Mouse (Mus musculus) heart, postnatal 0 days (tissue): ENCODE data around the gene Gm20431. TPM values are rescaled to one million over a fixed set of nuclear protein-coding genes. Genes with fewer than 3 reads are reported as not detected.

Experiments
- ATAC-seq: fragments of 200-750 bp; cut with Nextera tagmentation; 2 replicates; pipeline ENCODE4 v1.8.0; 2017; ENCODE audit warnings: low read depth, moderate number of reproducible peaks, moderate library complexity; ENCODE audit not compliant: insufficient read depth
- DNase-seq: peaks from one replicate; pipeline ENCODE4 v3.0.0-alpha.2; 2016; ENCODE audit warnings: low spot score
- H3K27ac ChIP-seq: fragments of 300-500 bp; sonication (generic); 2 replicates; pipeline ENCODE4 v1.5.1; 2014; ENCODE audit warnings: low read depth, mild to moderate bottlenecking
- H3K27me3 ChIP-seq: fragments of 300-500 bp; sonication (generic); 2 replicates; pipeline ENCODE4 v1.6.1; 2014; ENCODE audit warnings: low read length, mixed read lengths; ENCODE audit not compliant: control insufficient read depth, insufficient read depth
- H3K36me3 ChIP-seq: fragments of 300-500 bp; sonication (generic); replicated peaks from 2 replicates; pipeline ENCODE4 v1.6.1; 2014; ENCODE audit warnings: low read length, mixed read lengths; ENCODE audit not compliant: control insufficient read depth, insufficient read depth
- H3K4me1 ChIP-seq: fragments of 300-500 bp; sonication (generic); 2 replicates; pipeline ENCODE4 v1.6.1; 2014; ENCODE audit warnings: antibody characterized with exemption; ENCODE audit not compliant: control insufficient read depth, insufficient read depth
- H3K4me2 ChIP-seq: fragments of 300-500 bp; sonication (generic); 2 replicates; pipeline ENCODE4 v1.6.1; 2014; ENCODE audit warnings: low read depth, mild to moderate bottlenecking, low read length, moderate library complexity
- H3K4me3 ChIP-seq: fragments of 300-500 bp; sonication (generic); 2 replicates; pipeline ENCODE4 v1.5.1; 2014; ENCODE audit warnings: low read depth, low read length
- H3K9ac ChIP-seq: fragments of 300-500 bp; sonication (generic); replicated peaks from 2 replicates; pipeline ENCODE4 v1.6.1; 2014; ENCODE audit warnings: low read depth, low read length, mixed read lengths
- H3K9me3 ChIP-seq: fragments of 300-500 bp; sonication (generic); replicated peaks from 2 replicates; pipeline ENCODE4 v1.6.1; 2016; ENCODE audit warnings: low read length; ENCODE audit not compliant: control insufficient read depth
- CTCF ChIP-seq: IDR thresholded peaks from 2 replicates; pipeline ENCODE4 v1.5.1; 2016; ENCODE audit warnings: antibody characterized with exemption, control low read depth, low read depth
- EP300 ChIP-seq: IDR thresholded peaks from 2 replicates; pipeline ENCODE4 v1.6.1; 2016; ENCODE audit warnings: antibody characterized with exemption, low read depth
- WGBS: fragments of 180-500 bp; shearing (Covaris S2); extraction: QIAGEN DNeasy Blood & Tissue Kit; methylation state at CpG from one replicate; pipeline ENCODE4 v1.1.7; 2014; 5-methylcytosine and 5-hydroxymethylcytosine counted together
- polyA plus RNA-seq: library from polyadenylated mRNA; unstranded; fragments of >200 nt; fragmentation: Nextera tagmentation; extraction: Ambion mirVana; gene quantifications from 2 replicates; pipeline ENCODE4 v1.2.1, GENCODE M21; 2015
- total RNA-seq: library from RNA; depleted of rRNA; stranded (reverse); fragments of >200 nt; gene quantifications from 2 replicates; pipeline ENCODE4 v1.2.3, GENCODE M21; 2014; ENCODE audit warnings: low replicate concordance

Gm20431 gene
- total and polyA plus RNA-seq, 2 experiments from 2014 or later, result 5.1 to 5.8 TPM

DNA sequence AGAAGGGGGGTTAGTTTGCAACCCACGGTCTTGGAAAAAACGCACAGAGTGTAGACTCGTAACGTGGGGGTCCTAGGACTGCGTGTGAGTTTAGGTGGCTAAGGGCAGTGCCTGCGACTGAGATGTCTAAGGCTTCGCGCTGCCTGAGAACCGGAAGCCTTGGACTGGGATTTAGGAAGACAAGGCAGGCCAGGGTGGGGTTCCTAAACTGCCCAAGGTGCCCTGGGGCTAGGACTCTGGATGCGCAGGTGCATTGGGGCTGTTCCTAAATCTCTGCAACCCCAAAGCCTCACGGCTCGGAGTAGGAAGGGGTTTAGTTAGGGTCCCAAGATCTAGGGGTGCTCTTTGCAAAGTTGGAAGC lies 705 bp downstream of the Gm20431 start:
- ATAC-seq (no peak), DNase-seq (peak; percentile 7)
- TF ChIP-seq CTCF (no peak), EP300 (no peak)
- Histone ChIP-seq H3K4me3 (peak overlapping the region; percentile 90), H3K4me2 (peak overlapping the region; percentile 99), H3K9me3 (no peaks in the 10 kb centered on the region), H3K4me1 (peaks cover 26% of the 10 kb centered on the region), H3K27me3 (no peaks in the 10 kb centered on the region), H3K36me3 (no peaks in the 10 kb centered on the region), H3K27ac (peak overlapping the region; percentile 81), H3K9ac (peak overlapping the region; percentile 92)
- WGBS, result under 1% methylated on average over 12 of the region's 12 CpGs

DNA sequence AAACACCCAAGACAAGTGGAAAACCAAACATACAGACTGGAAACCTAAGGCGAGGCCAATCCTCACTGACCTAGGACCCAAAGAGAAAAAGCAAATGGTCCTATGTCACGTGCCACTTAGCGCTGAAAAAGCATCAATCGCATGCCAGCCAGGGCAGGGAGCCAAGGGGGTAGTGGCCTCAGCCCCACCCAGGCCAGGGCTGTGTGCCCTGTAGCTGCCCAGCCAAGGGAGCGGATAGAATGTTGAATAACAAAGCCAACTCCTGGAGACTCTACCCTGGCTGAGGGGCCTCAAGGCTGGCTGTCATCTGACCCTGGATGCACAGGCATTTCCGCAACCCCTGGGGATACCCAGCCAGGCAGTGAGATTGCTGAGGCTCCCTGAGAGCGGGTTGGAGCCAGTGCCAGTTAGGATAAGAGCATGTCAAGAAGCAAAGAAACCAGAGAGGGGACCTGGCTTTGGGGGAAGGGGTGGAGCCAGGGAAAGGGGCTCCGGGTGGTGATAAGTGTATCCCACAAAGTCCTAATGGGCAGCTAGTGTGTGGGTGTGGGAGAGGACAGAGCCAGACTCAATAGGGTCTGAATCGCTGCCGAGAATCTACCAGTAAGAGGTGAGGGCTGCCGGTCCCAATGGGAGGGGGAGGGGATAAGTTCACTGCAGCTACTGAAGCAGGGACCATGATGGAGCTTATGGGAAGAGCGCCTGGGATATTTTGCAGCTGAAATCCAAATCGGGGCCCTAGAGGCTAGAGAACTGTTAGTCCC lies 1.3 kb downstream of the Gm20431 start:
- H3K9ac ChIP-seq, result peak overlapping the region; percentile 92
- no peaks in the 10 kb centered on the region for H3K27me3 ChIP-seq
- peak overlapping the region; percentile 81 for H3K27ac ChIP-seq
- 17% methylated on average over 13 of the region's 13 CpGs for WGBS
- peak; percentile 30 for ATAC-seq
- peaks cover 26% of the 10 kb centered on the region for H3K4me1 ChIP-seq
- no peak for TF ChIP-seq CTCF
- TF ChIP-seq EP300, result no peak
- DNase-seq, result peak; percentile 32
- H3K36me3 ChIP-seq, result 0 out of 2 replicates have a peak, but pooled peaks cover under 1% of the 10 kb centered on the region
- no peaks in the 10 kb centered on the region for H3K9me3 ChIP-seq
- peak overlapping the region; percentile 99 for H3K4me2 ChIP-seq
- peak overlapping the region; percentile 90 for H3K4me3 ChIP-seq

DNA sequence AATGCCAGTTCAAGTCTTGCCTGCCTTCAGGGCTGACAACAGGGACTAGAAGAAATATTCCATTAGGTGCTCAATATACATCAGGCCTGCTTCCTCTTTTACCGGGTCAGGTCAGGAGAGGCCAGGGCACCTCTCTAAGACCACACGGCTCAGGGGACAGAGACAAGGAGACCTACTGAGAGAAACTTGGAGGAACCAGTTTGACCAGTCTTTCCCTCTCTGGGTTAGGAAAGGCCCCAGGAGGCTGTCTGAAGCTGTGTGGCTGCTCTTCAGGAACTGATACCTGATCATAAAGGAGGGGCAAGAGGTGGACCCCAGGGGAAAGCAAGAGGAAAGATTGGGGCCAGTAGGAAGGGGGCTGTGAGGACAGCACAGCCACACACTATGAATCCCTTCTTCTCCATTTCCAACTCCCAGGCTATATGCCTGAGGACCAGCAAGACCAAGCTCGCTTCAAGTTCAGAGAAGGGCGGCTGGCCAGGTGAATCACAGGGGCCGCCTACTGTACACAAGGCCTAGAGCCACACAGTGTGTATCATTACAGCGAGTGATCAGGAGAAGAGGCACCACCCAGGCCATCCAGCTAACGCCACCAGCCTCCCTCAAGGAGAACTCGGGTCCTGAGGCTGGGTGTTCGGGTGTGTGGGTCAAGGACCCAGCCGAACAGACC lies 2.0 kb downstream of the Gm20431 start:
- DNase-seq, result no peak
- no peak for TF ChIP-seq EP300
- no peak for TF ChIP-seq CTCF
- Histone ChIP-seq H3K9ac (no peak overlapping the region; the same call in 1 of the 2 replicates), H3K27me3 (no peaks in the 10 kb centered on the region), H3K4me2 (peak overlapping the region; percentile 99), H3K27ac (peak overlapping the region; percentile 81; the same call in 1 of the 2 replicates), H3K36me3 (peaks cover 7% of the 10 kb centered on the region; the same call in 1 of the 2 replicates), H3K4me1 (peaks cover 26% of the 10 kb centered on the region), H3K9me3 (no peaks in the 10 kb centered on the region), H3K4me3 (no peak overlapping the region)
- no peak for ATAC-seq
- 73% methylated on average over 10 of the region's 10 CpGs for WGBS

DNA sequence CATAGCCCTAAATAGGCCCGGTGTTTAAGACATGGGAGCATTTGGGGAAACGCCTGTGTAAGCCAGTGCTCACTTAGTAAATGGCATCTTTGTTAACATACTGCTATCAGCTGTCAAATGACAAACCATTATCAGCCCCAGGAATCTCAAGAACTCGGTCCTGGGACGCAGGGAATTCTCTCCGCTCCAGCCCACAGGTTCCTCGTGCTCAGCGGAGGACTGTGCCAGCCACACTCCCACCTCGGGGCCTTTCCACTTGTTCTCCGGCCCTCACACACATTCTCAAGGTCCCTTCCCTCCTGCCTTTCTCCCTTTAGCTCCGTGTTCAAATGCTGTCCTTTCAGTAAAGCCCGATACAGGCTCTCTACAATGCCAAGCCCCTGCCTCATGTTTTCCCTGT lies 2.6 kb downstream of the Gm20431 start:
- Histone ChIP-seq H3K36me3 (peaks cover 13% of the 10 kb centered on the region), H3K27ac (no peak overlapping the region), H3K4me1 (peaks cover 26% of the 10 kb centered on the region), H3K27me3 (no peaks in the 10 kb centered on the region), H3K9me3 (no peaks in the 10 kb centered on the region), H3K4me3 (no peak overlapping the region), H3K9ac (no peak overlapping the region; the same call in 1 of the 2 replicates), H3K4me2 (no peak overlapping the region)
- ATAC-seq (no peak), DNase-seq (no peak)
- 46% methylated on average over 11 of the region's 11 CpGs for WGBS
- no peak for TF ChIP-seq CTCF
- no peak for TF ChIP-seq EP300

DNA sequence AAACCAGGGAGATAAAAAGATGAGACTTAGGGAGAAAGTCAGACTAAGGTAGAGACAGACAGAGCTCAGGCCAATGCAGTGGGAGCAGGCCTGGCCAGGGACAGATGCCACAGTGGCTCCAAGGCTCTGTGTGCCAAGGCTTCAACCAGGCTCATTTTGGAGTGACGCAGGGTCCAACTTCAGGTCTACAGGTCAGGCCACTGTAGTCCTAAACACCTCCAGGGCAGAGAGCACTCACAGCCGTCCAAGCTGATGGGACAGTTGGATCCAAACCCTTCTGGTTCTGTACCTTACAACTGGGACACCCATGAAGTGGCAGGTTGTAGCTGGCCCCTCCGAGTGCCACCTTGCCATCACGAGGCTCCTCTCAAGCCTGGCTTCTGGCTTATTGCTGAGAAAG lies 3.3 kb downstream of the Gm20431 start:
- 88% methylated on average over 4 of the region's 4 CpGs for WGBS
- no peak overlapping the region; the same call in 1 of the 2 replicates for H3K9ac ChIP-seq
- H3K27me3 ChIP-seq, result no peaks in the 10 kb centered on the region
- no peak for DNase-seq
- no peak for ATAC-seq
- H3K36me3 ChIP-seq, result peaks cover 20% of the 10 kb centered on the region
- TF ChIP-seq CTCF (no peak), EP300 (no peak)
- peaks cover 26% of the 10 kb centered on the region for H3K4me1 ChIP-seq
- no peak overlapping the region for H3K4me3 ChIP-seq
- no peak overlapping the region for H3K27ac ChIP-seq
- H3K4me2 ChIP-seq, result no peak overlapping the region
- no peaks in the 10 kb centered on the region for H3K9me3 ChIP-seq
